ENCODE assay signal across 8 mouse cellular contexts in the genomic region with DNA sequence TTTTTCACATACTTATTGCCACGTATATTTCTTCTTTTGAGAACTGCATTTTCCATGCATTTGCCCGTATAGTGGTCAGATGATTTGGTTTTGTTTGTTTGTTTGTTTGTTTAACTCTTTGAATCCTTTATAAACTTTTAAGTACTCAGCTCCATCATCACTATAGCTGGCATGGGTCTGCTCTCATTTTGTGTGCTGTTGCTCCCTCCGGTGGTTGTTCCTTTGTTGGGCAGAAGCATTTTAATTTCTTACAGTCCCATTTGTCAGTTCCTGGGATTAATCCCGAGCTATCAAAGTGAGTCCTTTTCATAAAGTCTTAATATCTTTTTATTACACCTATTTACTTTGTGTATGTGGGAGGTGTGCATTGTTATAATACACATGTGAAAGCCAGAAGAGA.
A peak's percentile ranks its signal among the peaks of the same experiment; 100 is the strongest.
DNase-seq lines count a peak whose midpoint lies in the region; ATAC-seq and TF ChIP-seq lines count a peak whose summit lies in the region.

No protein-coding gene starts in this region.

- no peaks in the 10 kb centered on the region for H3K36me3 ChIP-seq in midbrain, postnatal 0 days (ENCODE audit: insufficient read depth, low read length)
- H3K36me3 ChIP-seq in midbrain, embryonic 15.5 days (replicated peaks): no peaks in the 10 kb centered on the region
- H3K36me3 ChIP-seq in embryonic facial prominence, embryonic 11.5 days (replicated peaks; ENCODE audit: control insufficient read depth, insufficient read depth, low read depth, low read length): no peaks in the 10 kb centered on the region
- no peaks in the 10 kb centered on the region for H3K36me3 ChIP-seq in forebrain, embryonic 15.5 days

- TF ChIP-seq POLR2A in cerebellum, adult 2 months (IDR thresholded peaks at IDR 0.05; ENCODE audit: borderline replicate concordance, insufficient read depth, low read length): no peak

- no peaks in the 10 kb centered on the region for H3K9me3 ChIP-seq in midbrain, postnatal 0 days (ENCODE audit: low read length)
- H3K9me3 ChIP-seq in midbrain, embryonic 15.5 days: no peaks in the 10 kb centered on the region
- H3K9me3 ChIP-seq in embryonic facial prominence, embryonic 11.5 days (replicated peaks; ENCODE audit: control insufficient read depth, low read length): no peaks in the 10 kb centered on the region
- H3K9me3 ChIP-seq in forebrain, embryonic 15.5 days: no peaks in the 10 kb centered on the region

- ATAC-seq in midbrain, postnatal 0 days (ENCODE audit: low FRiP score): no peak
- ATAC-seq in midbrain, embryonic 15.5 days (replicated peaks): no peak
- ATAC-seq in embryonic facial prominence, embryonic 11.5 days (replicated peaks; ENCODE audit: insufficient number of reproducible peaks, low FRiP score, low TSS enrichment, low read depth): no peak
- ATAC-seq in forebrain, embryonic 15.5 days (replicated peaks): no peak

- no peaks in the 10 kb centered on the region for H3K4me1 ChIP-seq in cerebellum, adult 2 months (ENCODE audit: control insufficient read depth, insufficient read depth, low read length)
- H3K4me1 ChIP-seq in midbrain, postnatal 0 days (ENCODE audit: insufficient read depth, low read length): no peaks in the 10 kb centered on the region
- H3K4me1 ChIP-seq in midbrain, embryonic 15.5 days: no peaks in the 10 kb centered on the region
- no peaks in the 10 kb centered on the region for H3K4me1 ChIP-seq in embryonic facial prominence, embryonic 11.5 days (ENCODE audit: control insufficient read depth, insufficient read depth, low read length)
- H3K4me1 ChIP-seq in forebrain, embryonic 15.5 days: no peaks in the 10 kb centered on the region

- no peak overlapping the region for H3K27ac ChIP-seq in cerebellum, adult 2 months (ENCODE audit: insufficient read depth, low read length)
- no peak overlapping the region for H3K27ac ChIP-seq in midbrain, postnatal 0 days (ENCODE audit: low read depth, low read length)
- H3K27ac ChIP-seq in midbrain, embryonic 15.5 days: no peak overlapping the region
- H3K27ac ChIP-seq in embryonic facial prominence, embryonic 11.5 days (replicated peaks; ENCODE audit: low read depth, low read length): no peak overlapping the region
- H3K27ac ChIP-seq in forebrain, embryonic 15.5 days (replicated peaks): no peak overlapping the region

- H3K4me3 ChIP-seq in cerebellum, adult 2 months (replicated peaks; ENCODE audit: insufficient read depth, low read depth, low read length): no peak overlapping the region
- no peak overlapping the region for H3K4me3 ChIP-seq in midbrain, postnatal 0 days (ENCODE audit: low read depth, low read length)
- no peak overlapping the region for H3K4me3 ChIP-seq in midbrain, embryonic 15.5 days
- H3K4me3 ChIP-seq in embryonic facial prominence, embryonic 11.5 days (ENCODE audit: low read depth, low read length): no peak overlapping the region
- H3K4me3 ChIP-seq in forebrain, embryonic 15.5 days: no peak overlapping the region

- TF ChIP-seq CTCF in cerebellum, adult 2 months (IDR thresholded peaks at IDR 0.05; ENCODE audit: borderline replicate concordance, insufficient read depth, low read depth, low read length): peak; percentile 63
- TF ChIP-seq CTCF in midbrain, postnatal 0 days (IDR thresholded peaks at IDR 0.05): peak; percentile 64

- no peak overlapping the region for H3K4me2 ChIP-seq in midbrain, postnatal 0 days (ENCODE audit: low read depth, low read length, poor library complexity, severe bottlenecking)
- no peak overlapping the region for H3K4me2 ChIP-seq in midbrain, embryonic 15.5 days
- H3K4me2 ChIP-seq in embryonic facial prominence, embryonic 11.5 days (ENCODE audit: low read depth, low read length): no peak overlapping the region
- H3K4me2 ChIP-seq in forebrain, embryonic 15.5 days (replicated peaks): no peak overlapping the region

- intact Hi-C loops in left cerebral cortex, postnatal 25 days (cut with DNase I): loop anchor here (1.0 to 10.0 kb wide), 2 partner anchors 425 to 618 kb away; no protein-coding TSS in a partner anchor

- H3K9ac ChIP-seq in midbrain, postnatal 0 days (replicated peaks; ENCODE audit: low read length, poor library complexity, severe bottlenecking): no peak overlapping the region
- H3K9ac ChIP-seq in midbrain, embryonic 15.5 days: no peak overlapping the region
- no peak overlapping the region for H3K9ac ChIP-seq in embryonic facial prominence, embryonic 11.5 days (replicated peaks; ENCODE audit: low read length)
- H3K9ac ChIP-seq in forebrain, embryonic 15.5 days (replicated peaks): no peak overlapping the region

- peak; percentile 6 to 15 for DNase-seq in cerebellum, adult 2 months
- no peak for DNase-seq in cerebellum, adult 11-12 months
- peak; percentile 15 for DNase-seq in midbrain, postnatal 0 days (ENCODE audit: low spot score)
- DNase-seq in embryonic facial prominence, embryonic 11.5 days (ENCODE audit: low spot score): peak; percentile 44
- DNase-seq in left cerebral cortex, postnatal 25 days (ENCODE audit: low spot score in 2 of 2): peak; percentile 40 to 59
- DNase-seq in testis, postnatal 10 days (ENCODE audit: low spot score): peak; percentile 62

- 61% methylated on average over 4 of the region's 4 CpGs for WGBS in cerebellum, adult 2 months
- WGBS in midbrain, postnatal 0 days: 64% methylated on average over 4 of the region's 4 CpGs
- WGBS in midbrain, embryonic 15.5 days: 60% methylated on average over 4 of the region's 4 CpGs
- 64% methylated on average over 4 of the region's 4 CpGs for WGBS in embryonic facial prominence, embryonic 11.5 days
- 61% methylated on average over 4 of the region's 4 CpGs for WGBS in forebrain, embryonic 15.5 days

- no peaks in the 10 kb centered on the region for H3K27me3 ChIP-seq in cerebellum, adult 2 months (ENCODE audit: control insufficient read depth, insufficient read depth, low read length)
- no peaks in the 10 kb centered on the region for H3K27me3 ChIP-seq in midbrain, postnatal 0 days (ENCODE audit: insufficient read depth, low read length)
- no peaks in the 10 kb centered on the region for H3K27me3 ChIP-seq in midbrain, embryonic 15.5 days (replicated peaks)
- H3K27me3 ChIP-seq in embryonic facial prominence, embryonic 11.5 days (ENCODE audit: control insufficient read depth, insufficient read depth, low read length): no peaks in the 10 kb centered on the region
- no peaks in the 10 kb centered on the region for H3K27me3 ChIP-seq in forebrain, embryonic 15.5 days
